Mouse (Mus musculus): ENCODE results near the gene Atp6v0c.

Atp6v0c gene

DNA sequence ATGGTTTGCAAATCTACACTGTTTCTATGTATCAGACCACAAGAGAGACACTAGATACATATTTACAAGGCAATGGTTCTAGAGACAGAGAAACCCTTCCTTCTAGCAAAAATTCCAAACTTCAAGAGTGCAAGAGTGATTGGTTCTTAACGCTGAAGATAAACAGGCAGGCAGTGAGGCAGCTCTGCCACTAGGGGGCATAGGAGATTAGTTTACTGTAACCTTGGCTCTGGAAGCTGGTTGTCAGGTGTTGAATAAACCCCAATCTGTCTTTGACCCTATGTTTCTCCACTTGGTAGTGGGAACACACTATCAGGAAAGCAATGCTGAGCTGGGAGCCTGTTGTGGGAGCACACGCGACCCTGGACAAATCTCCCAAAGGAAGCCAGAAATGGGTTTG lies 3.9 kb upstream of the Atp6v0c start:
- TF ChIP-seq GATA4 (IDR thresholded peaks at IDR 0.05; ENCODE audit: insufficient replicate concordance, low read length): no peak

DNA sequence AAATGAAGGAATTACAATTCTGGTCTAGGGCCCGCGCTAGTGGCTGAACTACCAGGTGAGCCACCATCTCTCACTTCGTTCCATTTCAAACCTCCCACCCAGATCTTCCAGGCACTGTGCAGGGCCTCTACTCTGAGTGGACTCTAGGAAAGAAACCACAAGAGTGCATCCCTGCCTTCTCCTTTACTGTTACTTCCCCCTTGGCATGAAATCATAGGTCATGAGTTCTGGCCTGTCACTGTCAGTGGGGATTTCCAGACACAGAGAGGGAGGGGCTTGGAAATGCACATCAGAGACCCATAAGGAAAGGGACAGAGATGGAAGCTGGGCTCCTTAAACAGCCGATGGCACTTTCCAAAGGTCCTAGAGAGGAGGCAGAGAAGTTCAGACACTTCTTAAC lies 2.2 kb upstream of the Atp6v0c start:
- no peak for TF ChIP-seq GATA4 (IDR thresholded peaks at IDR 0.05; ENCODE audit: insufficient replicate concordance, low read length)

DNA sequence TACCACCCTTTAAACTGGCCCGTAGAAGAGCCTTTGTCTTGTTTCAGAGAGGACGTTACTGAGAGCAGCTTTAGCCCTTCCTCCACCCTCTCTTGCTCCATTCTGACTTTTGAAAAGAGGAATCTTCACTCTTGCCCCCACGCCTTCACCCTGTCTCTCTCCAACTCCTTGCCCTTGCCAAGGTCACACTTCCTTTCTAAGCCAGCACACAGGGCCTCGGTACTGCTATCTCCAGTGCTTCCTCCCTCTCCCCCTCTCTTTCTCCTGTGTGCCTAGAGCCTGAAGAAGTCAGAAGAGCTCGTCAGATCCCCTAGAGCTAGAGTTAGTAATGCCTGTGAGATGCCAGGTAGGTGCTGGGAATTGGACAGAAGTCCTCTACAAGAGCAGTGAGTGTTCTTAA lies 1.2 kb upstream of the Atp6v0c start:
- peak; percentile 61; the same call in 1 of the 2 replicates for TF ChIP-seq GATA4 (IDR thresholded peaks at IDR 0.05; ENCODE audit: insufficient replicate concordance, low read length)

DNA sequence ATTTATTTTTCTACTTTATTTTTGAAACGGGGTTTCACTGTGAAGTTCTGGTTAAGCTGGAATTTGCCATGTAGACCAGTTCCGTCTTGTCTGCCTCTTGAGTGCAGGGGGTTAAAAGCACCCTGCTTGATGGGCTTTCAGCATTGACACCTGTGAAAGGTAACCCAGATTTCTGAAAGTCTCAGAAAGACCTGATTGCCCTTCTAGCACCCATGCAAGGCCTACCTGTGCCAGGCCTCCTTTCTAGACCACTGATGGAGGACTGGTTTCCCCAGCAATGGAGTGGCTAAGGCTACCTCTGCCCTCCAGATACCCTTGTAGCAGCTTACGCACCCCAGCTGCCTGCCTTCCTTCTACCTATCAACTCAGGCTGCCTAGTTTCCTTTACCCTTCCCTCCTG lies 623 bp upstream of the Atp6v0c start:
- no peak for TF ChIP-seq GATA4 (IDR thresholded peaks at IDR 0.05; ENCODE audit: insufficient replicate concordance, low read length)

DNA sequence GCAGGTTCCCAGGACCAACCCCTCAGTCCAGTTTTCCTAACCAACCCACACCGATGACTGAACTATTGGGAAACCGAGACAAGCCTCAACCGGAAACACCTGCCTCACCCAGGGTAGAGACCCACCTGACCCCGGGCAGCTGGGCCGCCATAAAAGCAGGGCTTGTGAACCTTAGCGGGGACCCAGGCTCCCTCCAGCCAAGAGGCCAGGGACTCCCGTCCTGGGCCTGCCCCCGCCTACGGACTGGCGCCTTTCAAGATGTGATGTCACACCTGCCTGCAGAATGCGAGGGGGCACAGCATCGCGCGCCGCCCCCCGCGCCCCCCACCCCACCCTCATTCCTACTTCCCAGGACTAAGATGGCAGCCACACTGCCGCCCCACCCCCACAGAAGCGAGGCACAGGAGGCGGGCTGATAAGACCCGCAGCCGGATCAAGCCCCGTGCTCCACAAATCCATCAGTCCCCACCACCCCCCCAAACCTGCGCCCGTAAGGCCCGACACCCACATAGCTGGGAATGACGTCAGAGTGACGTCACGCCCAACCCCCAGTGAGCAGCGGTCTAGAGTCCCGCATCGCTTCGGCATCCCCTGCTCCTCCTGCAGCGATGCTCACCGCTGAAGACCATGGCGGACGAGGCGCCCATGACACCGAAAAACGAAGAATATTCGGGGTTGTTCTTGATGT lies 768 bp downstream of the Atp6v0c start:
- TF ChIP-seq GATA4 (IDR thresholded peaks at IDR 0.05; ENCODE audit: insufficient replicate concordance, low read length): no peak

DNA sequence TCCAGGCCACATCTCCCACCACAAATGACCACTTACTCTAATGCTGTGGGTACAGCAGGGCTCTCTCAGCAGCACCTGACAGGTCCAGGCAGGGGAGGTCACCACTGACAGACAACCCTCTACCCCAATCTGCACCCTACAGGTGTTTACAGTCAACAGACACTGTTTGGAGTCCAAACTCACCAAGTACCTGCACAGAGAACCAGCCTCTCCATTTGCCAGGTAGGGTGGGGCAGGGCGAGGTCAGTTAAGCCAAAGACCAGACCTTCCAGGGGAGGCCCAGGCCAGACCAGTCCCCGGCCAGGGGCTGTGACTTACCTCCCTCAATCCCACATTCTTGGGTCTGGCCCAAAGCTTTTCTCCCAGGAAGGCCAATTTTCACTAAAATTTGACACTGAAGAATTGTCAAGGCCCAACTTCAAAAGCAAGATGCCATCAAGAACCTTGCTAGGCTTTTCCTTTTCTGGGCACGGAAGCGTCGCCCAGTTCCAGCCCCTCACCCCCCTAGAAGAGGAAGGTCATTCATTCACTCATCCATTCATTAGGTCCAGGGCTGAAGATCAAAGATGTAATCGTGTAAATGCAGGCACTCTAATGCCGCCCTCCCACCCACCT lies 1.5 kb downstream of the Atp6v0c start:
- no peak for TF ChIP-seq GATA4 (IDR thresholded peaks at IDR 0.05; ENCODE audit: insufficient replicate concordance, low read length)

DNA sequence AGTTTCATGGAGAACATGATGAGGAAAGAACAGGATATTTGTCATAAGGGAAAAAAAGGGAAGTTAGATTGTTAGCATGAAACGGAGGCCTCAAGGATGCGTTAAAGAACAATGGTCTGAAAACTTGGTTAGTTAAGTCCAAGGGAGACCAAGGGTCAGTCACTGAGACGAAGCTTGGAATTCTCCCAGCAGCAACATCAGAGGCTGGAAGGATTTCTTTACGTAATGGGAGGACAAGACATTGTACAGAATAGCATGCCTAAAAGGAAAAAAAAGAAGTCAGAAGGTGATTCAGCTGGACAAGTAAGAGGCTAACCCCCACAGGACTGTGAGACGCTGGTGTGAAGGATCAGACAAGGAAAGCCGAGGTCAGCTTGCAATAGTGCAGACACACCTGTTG lies 2.4 kb downstream of the Atp6v0c start:
- TF ChIP-seq GATA4 (IDR thresholded peaks at IDR 0.05; ENCODE audit: insufficient replicate concordance, low read length): no peak

DNA sequence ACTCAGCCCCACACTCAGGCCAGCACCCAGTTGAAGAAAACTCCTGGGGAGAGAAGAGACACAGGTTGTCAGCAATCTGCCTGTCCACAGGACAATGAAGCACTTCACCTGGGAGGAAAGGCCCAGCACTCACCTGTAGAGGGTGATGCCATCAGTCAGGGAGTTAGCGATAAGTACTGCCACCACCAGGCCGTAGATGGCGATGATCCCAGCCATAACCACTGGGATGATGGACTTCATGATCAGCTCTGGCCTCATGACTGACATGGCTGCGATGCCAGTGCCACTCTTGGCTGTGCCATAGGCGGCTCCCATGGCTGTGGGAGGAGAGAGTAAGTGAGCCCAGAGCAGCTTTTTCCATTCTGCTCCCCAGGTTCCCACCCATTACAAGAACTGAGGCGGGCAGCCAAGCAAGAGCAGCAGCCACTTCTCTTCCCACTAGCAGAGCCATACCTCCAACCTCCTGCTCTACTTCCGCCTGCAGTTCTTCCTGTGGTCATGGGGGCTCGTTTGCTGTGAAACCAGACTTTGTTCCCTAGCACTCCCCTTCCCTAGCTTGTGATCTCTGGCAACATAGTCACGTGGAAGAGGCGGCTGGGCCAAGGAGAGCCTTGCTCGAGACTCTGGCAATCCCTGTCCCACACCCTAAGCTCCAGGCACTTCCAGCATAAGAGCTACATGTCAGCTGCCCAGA lies 4.8 kb downstream of the Atp6v0c start:
- no peak for TF ChIP-seq GATA4 (IDR thresholded peaks at IDR 0.05; ENCODE audit: insufficient replicate concordance, low read length)

DNA sequence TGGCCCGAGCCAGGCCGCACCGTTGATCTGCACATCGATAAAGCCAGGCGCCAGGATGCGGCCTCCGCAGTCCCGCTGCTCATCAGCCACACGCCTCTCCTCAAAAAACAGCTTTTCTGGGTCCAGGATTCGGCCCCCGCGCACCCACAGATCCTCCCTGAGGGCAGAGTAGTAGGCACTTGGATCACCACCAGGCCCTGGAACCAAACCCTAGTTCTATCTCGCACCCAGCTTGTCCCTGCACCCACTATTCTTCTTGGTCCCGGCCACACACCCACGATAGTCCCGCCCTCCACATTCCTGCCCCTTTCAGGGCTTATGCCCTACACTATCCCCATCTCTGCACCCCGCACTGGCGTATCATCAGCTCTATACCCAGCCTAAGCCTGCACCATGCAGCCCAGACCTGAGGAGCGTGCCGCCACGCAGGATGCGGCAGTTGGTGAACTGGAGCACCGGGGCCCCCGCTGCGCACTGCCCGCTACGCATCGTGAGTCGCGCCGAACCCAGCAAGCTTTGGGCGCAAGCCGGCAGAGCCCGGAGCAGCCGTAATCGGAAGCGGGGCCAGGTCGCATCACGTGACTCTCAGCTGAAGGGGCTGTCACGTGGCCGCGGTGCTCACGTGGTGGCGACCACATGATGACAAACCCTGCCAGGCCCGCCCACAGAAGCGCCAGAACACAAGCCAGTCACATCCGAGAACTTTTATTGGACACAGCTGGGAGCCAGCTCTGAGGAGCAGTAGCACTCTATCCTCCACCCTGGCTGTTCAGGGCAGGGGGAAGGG lies 6.1 kb downstream of the Atp6v0c start, which contains the start of gene Amdhd2:
TSS of gene Amdhd2 (minus strand) at position 591 of the 787 bp plus-strand sequence.
- peak; percentile 52; the same call in 1 of the 2 replicates for TF ChIP-seq GATA4 (IDR thresholded peaks at IDR 0.05; ENCODE audit: insufficient replicate concordance, low read length)

DNA sequence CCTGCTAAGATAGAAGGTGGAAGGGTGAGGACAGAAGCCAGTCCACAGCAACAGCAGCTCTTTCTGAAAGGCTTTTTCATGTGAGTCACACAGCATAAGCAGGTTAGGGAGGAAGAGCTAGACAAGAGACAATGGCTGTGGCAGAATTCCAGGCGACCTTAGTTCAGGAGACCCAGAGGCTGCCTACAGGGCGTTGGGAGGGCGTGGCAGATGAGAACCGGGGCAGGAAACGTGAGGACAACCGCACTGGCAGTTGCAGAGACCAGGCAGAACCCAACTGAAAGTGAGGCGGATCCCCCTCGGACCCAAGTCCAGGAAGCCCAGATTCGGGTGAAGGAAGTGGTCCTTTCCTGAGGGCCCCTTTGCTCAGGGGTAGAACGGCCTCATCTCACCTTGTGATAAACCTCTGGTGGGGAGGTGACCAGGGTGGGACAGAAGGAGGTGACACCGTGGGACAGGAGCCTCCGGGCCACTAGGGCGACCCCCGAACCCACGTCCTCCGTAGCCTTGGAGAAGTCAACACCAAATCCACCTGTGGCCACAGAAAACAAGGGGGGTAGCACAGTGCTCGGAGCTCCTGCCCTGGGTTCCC lies 6.8 kb downstream of the Atp6v0c start:
- TF ChIP-seq GATA4 (IDR thresholded peaks at IDR 0.05; ENCODE audit: insufficient replicate concordance, low read length): no peak

DNA sequence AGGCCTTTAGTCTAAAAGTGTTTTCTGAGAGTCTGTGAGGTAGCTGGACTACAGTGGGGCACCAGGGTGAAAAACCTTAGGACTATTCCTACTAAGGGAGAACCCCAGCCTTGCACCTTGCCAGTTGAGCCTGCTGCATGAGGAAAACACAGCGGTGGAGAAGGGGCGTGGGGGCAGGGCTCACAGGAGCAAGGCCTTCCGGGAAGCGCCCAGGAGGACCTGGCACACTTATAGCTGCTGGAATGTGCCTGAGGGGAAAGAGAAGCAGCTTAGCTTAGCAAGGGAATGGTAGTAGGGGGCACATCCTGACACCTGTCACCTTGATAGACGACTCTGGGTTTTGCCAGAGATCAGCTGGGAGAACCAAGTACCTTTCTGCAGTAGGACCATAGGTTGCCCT lies 8.0 kb downstream of the Atp6v0c start:
- TF ChIP-seq GATA4 (IDR thresholded peaks at IDR 0.05; ENCODE audit: insufficient replicate concordance, low read length): no peak

DNA sequence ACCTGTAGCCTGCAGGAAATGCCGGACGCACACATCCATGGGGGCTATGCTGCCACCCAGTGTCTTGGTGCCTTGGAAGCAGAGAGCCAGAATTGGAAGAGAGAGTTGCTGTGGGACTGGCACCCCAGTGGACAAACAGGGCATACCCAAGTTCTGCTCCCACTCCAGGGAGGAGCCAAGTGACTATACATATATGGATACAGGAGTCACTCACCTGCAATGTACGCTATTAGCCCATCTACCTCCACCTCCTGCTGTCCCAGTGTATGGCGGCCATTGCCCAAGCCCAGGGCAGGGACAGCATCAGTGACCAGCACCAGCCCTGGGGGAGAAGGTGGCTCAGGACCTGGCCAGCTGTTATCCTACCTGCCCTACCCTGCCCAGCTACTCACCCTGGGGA lies 12.0 kb downstream of the Atp6v0c start:
- no peak for TF ChIP-seq GATA4 (IDR thresholded peaks at IDR 0.05; ENCODE audit: insufficient replicate concordance, low read length)

DNA sequence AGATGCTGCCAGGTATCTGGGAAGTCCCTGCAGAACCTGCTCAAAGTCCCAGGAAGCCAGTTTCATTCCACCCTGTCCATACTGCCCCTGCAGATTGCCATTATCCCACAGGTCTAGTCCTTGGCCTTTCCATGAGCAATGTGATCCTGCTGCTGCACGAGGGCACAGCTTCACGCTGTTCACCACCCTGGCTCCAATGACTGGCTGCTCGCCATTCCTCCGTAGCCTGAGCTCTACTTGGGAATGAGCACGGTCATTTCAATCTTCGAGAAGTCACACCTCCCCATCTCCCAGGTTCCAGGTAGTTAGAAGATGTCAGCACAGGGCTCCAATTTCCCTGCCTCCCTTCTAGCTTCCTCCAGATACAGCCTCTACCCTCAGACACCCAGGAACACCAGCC lies 12.4 kb downstream of the Atp6v0c start:
- no peak for TF ChIP-seq GATA4 (IDR thresholded peaks at IDR 0.05; ENCODE audit: insufficient replicate concordance, low read length)

DNA sequence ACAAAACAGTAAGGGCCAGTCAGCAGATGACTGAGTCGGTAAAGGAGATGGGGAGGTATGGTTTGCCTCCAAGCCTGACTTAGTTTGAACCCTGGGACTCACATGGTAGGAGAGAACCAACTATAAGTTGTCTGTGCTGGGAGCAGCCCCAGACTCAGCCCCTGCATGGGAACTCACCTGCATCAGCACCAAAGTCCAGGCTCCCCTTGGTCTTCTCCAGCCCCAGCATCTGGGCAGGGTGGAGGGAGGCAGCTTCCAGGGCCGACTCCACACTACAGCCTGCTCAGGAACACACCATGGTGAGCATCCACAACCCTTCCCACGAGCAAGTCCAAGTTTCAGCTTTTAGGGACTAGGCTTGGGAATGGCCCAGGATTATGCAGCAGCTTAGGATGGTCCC lies 13.1 kb downstream of the Atp6v0c start:
- TF ChIP-seq GATA4 (IDR thresholded peaks at IDR 0.05; ENCODE audit: insufficient replicate concordance, low read length): no peak

DNA sequence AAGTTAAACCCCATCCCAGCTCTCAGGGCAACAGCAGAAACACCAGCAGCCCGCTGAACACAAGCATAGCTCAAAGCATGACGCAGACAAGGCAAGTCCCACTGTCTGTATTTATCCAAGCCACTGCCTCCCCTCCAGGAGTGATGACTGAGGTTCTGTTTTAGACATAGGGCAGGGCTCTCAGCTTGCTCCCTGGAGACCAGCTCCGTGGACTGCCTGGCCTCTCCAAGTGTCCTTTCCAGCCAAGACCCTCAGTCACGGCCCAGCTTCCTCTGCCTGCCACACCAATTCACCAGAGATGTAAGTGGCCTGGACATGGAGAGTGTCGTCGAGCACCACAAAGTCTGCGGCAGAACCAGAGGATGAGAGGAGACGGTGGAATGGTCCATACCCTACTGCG lies 13.8 kb downstream of the Atp6v0c start:
- TF ChIP-seq GATA4 (IDR thresholded peaks at IDR 0.05; ENCODE audit: insufficient replicate concordance, low read length): no peak

Measured in liver, adult (tissue).